Mouse (Mus musculus): Measurements from ENCODE around the gene Plekhm2. TPM values are rescaled to one million over a fixed set of nuclear protein-coding genes. Genes with fewer than 3 reads are reported as not detected.

Gene Plekhm2
- polyA plus RNA-seq, 1 experiment from 2014 or later, result 3.5 TPM

GRCm38 (mm10) chr4:141636693-141637092 is 28.0 kb downstream of the Plekhm2 start:
- Histone ChIP-seq H3K9ac (ENCODE audit: low read length) (no peak overlapping the region), H3K9me3 (ENCODE audit: control insufficient read depth, low read length) (no peaks in the 10 kb centered on the region), H3K4me3 (ENCODE audit: low read depth, low read length) (no peak overlapping the region), H3K4me2 (replicated peaks; ENCODE audit: low read depth) (no peak overlapping the region), H3K27me3 (ENCODE audit: control insufficient read depth, insufficient read depth, low read length) (no peaks in the 10 kb centered on the region), H3K36me3 (ENCODE audit: control insufficient read depth, insufficient read depth, low read length) (peaks cover 19% of the 10 kb centered on the region), H3K4me1 (replicated peaks; ENCODE audit: control insufficient read depth, insufficient read depth) (no peaks in the 10 kb centered on the region), H3K27ac (replicated peaks) (no peak overlapping the region)
- TF ChIP-seq CTCF (IDR thresholded peaks at IDR 0.05; ENCODE audit: low read depth), result no peak
- TF ChIP-seq EP300 (optimal IDR thresholded peaks at IDR 0.05), result no peak
- 93% methylated on average over 5 of the region's 5 CpGs for WGBS
- ATAC-seq (ENCODE audit: low FRiP score, low TSS enrichment) (no peak), DNase-seq (ENCODE audit: low spot score) (no peak)

- no peak for ATAC-seq (ENCODE audit: low FRiP score, low TSS enrichment)
- H3K9me3 ChIP-seq (ENCODE audit: control insufficient read depth, low read length), result no peaks in the 10 kb centered on the region
- WGBS, result 85% methylated on average over 9 of the region's 9 CpGs
- H3K4me1 ChIP-seq (replicated peaks; ENCODE audit: control insufficient read depth, insufficient read depth), result no peaks in the 10 kb centered on the region
- peaks cover 26% of the 10 kb centered on the region for H3K36me3 ChIP-seq (ENCODE audit: control insufficient read depth, insufficient read depth, low read length)
- DNase-seq (ENCODE audit: low spot score), result no peak
- TF ChIP-seq EP300 (optimal IDR thresholded peaks at IDR 0.05), result no peak
- TF ChIP-seq CTCF (IDR thresholded peaks at IDR 0.05; ENCODE audit: low read depth), result no peak
- no peaks in the 10 kb centered on the region for H3K27me3 ChIP-seq (ENCODE audit: control insufficient read depth, insufficient read depth, low read length)
- no peak overlapping the region for H3K4me3 ChIP-seq (ENCODE audit: low read depth, low read length)
- H3K27ac ChIP-seq (replicated peaks), result no peak overlapping the region
- H3K4me2 ChIP-seq (replicated peaks; ENCODE audit: low read depth), result no peak overlapping the region
- H3K9ac ChIP-seq (ENCODE audit: low read length), result no peak overlapping the region
Measured at GRCm38 (mm10) chr4:141635991-141636390, 28.7 kb downstream of the Plekhm2 start.

DNA sequence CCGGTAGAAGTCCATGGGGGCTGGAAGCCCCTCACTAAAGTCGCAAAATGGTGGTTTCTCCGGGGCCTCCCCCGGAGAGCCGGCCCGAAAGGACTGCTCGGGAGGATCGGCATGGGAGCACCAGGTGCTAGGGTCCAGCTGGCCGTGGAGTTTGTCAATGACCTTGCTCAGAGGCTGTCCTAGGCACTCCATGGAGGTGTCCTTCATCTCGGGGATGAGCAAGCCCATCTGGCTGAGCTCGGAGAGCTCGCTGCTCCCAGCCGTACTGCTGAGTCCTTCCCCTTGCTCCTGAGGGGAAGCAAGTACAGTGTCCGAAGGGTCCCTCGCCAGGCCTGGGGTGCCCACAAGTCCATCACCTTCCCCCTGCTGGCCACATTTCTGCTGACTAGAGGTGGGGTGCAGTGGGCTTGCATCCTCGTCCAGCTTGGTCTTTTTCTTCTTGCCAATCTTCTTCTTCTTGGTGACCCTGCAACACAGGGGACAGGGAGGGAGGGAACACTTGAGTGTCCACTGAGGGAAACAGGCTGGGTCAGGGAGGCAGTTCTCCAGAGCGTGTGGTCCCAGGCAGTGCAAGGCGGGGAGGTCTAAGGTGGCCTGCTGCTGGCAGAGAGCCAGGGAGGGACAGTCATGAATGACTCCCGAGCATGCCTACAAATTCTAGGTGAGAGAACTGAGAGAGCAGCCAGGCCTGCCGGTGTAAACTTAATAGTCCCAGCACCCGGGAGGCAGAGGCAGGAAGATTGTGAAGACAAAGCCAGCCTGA is 32.4 kb downstream of the Plekhm2 start:
- no peak overlapping the region for H3K27ac ChIP-seq (replicated peaks)
- no peaks in the 10 kb centered on the region for H3K27me3 ChIP-seq (ENCODE audit: control insufficient read depth, insufficient read depth, low read length)
- H3K9me3 ChIP-seq (ENCODE audit: control insufficient read depth, low read length), result no peaks in the 10 kb centered on the region
- no peak for DNase-seq (ENCODE audit: low spot score)
- no peaks in the 10 kb centered on the region for H3K4me1 ChIP-seq (replicated peaks; ENCODE audit: control insufficient read depth, insufficient read depth)
- 89% methylated on average over 21 of the region's 21 CpGs for WGBS
- H3K4me2 ChIP-seq (replicated peaks; ENCODE audit: low read depth), result no peak overlapping the region
- peaks cover 42% of the 10 kb centered on the region for H3K36me3 ChIP-seq (ENCODE audit: control insufficient read depth, insufficient read depth, low read length)
- ATAC-seq (ENCODE audit: low FRiP score, low TSS enrichment), result no peak
- TF ChIP-seq EP300 (optimal IDR thresholded peaks at IDR 0.05), result no peak
- TF ChIP-seq CTCF (IDR thresholded peaks at IDR 0.05; ENCODE audit: low read depth), result no peak
- H3K4me3 ChIP-seq (ENCODE audit: low read depth, low read length), result no peak overlapping the region
- no peak overlapping the region for H3K9ac ChIP-seq (ENCODE audit: low read length)

DNA sequence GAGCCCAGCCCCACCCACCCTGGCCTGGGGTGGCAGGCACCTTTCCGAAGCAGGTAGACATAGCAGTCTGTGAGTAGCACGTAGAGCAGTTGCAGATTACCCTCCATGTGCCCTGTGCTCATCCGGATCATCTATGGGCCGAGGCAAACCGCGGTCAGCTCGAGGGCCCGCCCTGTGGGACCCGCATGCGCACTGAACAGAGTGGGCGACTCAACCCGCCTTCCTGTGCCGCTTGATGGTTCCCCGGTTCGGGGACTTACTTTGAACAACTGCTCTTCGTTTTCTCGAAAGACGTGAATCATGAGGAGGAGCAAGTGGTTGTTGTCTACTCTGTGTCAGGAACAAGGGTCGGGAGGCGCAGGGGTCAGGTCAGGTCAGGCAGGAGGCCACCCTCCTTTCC is 33.4 kb downstream of the Plekhm2 start:
- TF ChIP-seq CTCF (IDR thresholded peaks at IDR 0.05; ENCODE audit: low read depth), result no peak
- TF ChIP-seq EP300 (optimal IDR thresholded peaks at IDR 0.05), result no peak
- H3K27ac ChIP-seq (replicated peaks), result no peak overlapping the region
- 94% methylated on average over 20 of the region's 20 CpGs for WGBS
- H3K4me2 ChIP-seq (replicated peaks; ENCODE audit: low read depth), result no peak overlapping the region
- no peaks in the 10 kb centered on the region for H3K9me3 ChIP-seq (ENCODE audit: control insufficient read depth, low read length)
- H3K4me3 ChIP-seq (ENCODE audit: low read depth, low read length), result no peak overlapping the region
- no peaks in the 10 kb centered on the region for H3K27me3 ChIP-seq (ENCODE audit: control insufficient read depth, insufficient read depth, low read length)
- H3K9ac ChIP-seq (ENCODE audit: low read length), result no peak overlapping the region
- DNase-seq (ENCODE audit: low spot score) (no peak), ATAC-seq (ENCODE audit: low FRiP score, low TSS enrichment) (no peak)
- peaks cover 41% of the 10 kb centered on the region for H3K36me3 ChIP-seq (ENCODE audit: control insufficient read depth, insufficient read depth, low read length)
- no peaks in the 10 kb centered on the region for H3K4me1 ChIP-seq (replicated peaks; ENCODE audit: control insufficient read depth, insufficient read depth)

- no peak overlapping the region for H3K4me3 ChIP-seq (ENCODE audit: low read depth, low read length)
- 94% methylated on average over 11 of the region's 11 CpGs for WGBS
- TF ChIP-seq EP300 (optimal IDR thresholded peaks at IDR 0.05) (no peak), CTCF (IDR thresholded peaks at IDR 0.05; ENCODE audit: low read depth) (no peak)
- no peak overlapping the region for H3K4me2 ChIP-seq (replicated peaks; ENCODE audit: low read depth)
- no peak overlapping the region for H3K27ac ChIP-seq (replicated peaks)
- no peaks in the 10 kb centered on the region for H3K27me3 ChIP-seq (ENCODE audit: control insufficient read depth, insufficient read depth, low read length)
- H3K4me1 ChIP-seq (replicated peaks; ENCODE audit: control insufficient read depth, insufficient read depth), result no peaks in the 10 kb centered on the region
- DNase-seq (ENCODE audit: low spot score) (no peak), ATAC-seq (ENCODE audit: low FRiP score, low TSS enrichment) (no peak)
- H3K9ac ChIP-seq (ENCODE audit: low read length), result no peak overlapping the region
- no peaks in the 10 kb centered on the region for H3K9me3 ChIP-seq (ENCODE audit: control insufficient read depth, low read length)
- peaks cover 44% of the 10 kb centered on the region for H3K36me3 ChIP-seq (ENCODE audit: control insufficient read depth, insufficient read depth, low read length)
Measured at GRCm38 (mm10) chr4:141630021-141630420, 34.7 kb downstream of the Plekhm2 start.

- ATAC-seq (ENCODE audit: low FRiP score, low TSS enrichment), result no peak
- Histone ChIP-seq H3K4me3 (ENCODE audit: low read depth, low read length) (no peak overlapping the region), H3K36me3 (ENCODE audit: control insufficient read depth, insufficient read depth, low read length) (peaks cover 44% of the 10 kb centered on the region), H3K4me1 (replicated peaks; ENCODE audit: control insufficient read depth, insufficient read depth) (no peaks in the 10 kb centered on the region), H3K27me3 (ENCODE audit: control insufficient read depth, insufficient read depth, low read length) (no peaks in the 10 kb centered on the region), H3K27ac (replicated peaks) (no peak overlapping the region), H3K4me2 (replicated peaks; ENCODE audit: low read depth) (no peak overlapping the region), H3K9me3 (ENCODE audit: control insufficient read depth, low read length) (no peaks in the 10 kb centered on the region), H3K9ac (ENCODE audit: low read length) (no peak overlapping the region)
- WGBS, result 81% methylated on average over 14 of the region's 14 CpGs
- TF ChIP-seq CTCF (IDR thresholded peaks at IDR 0.05; ENCODE audit: low read depth), result no peak
- no peak for TF ChIP-seq EP300 (optimal IDR thresholded peaks at IDR 0.05)
- no peak for DNase-seq (ENCODE audit: low spot score)
Measured at GRCm38 (mm10) chr4:141628661-141629060, 36.0 kb downstream of the Plekhm2 start.

All from stomach, postnatal 0 days (tissue).